Mouse (Mus musculus): Measurements from ENCODE around the gene Sis.

The Sis gene

GRCm38 (mm10) chr3:72967675-72968074 is at the start of gene Sis:
Gene Sis, minus strand, starts transcription at chr3:72967863.
- TF ChIP-seq GATA4 (IDR thresholded peaks at IDR 0.05; ENCODE audit: insufficient replicate concordance, low read length) = no peak

DNA sequence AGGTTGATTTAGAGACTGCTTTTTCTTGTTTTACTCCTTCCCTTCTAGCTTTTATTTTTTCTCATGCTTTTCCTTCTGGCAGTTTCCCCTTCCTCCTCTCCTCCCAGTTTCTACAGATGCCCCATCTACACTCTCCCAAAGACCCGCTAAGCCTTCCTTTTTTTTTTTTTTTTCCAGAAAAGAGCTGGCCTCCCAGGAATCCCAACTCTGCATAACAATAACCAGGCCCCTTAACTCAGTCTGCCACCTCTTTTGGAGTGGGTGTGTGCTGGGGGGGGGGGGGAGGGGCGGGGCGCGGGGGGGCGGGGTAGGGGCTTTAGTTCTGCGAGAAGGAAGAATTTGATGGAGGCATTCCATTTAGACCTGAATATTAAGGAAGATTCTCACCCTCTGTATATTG is 38.4 kb upstream of the Sis start:
- no peak for TF ChIP-seq GATA4 (IDR thresholded peaks at IDR 0.05; ENCODE audit: insufficient replicate concordance, low read length)

DNA sequence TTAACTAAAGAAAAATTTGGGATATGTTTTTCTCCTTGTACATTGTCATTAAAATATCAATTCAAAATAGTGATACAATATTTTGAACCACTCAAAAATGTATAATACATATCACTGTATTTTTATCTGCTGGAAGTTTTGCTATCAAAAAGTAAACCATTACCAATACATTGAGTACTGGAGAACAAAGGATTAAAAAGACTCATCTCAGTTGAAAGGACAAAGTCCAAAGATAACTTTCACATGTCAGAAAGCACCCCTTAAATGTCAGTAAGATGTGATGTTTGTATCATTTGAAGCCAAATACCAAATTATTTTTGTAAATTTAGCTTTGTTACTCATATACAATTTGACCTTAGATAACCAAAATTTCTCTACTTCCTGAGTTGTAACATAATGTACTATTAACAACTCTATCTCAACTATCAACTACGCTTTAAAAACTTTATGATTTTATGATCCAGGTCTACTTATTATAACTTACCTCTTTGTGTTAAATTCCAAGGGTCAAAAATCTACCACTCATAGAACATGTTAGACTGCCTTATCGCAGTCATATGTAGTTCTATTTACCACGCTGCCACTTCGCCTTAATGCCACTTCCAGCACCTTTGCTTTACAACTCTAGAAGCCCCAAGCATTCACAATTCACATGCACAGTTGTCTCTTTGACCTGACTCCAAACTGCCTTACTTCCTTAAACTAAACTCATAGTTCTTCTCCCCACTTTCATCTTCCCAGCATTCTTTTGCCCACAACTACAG is 35.5 kb upstream of the Sis start:
- TF ChIP-seq GATA4 (IDR thresholded peaks at IDR 0.05; ENCODE audit: insufficient replicate concordance, low read length) = no peak

DNA sequence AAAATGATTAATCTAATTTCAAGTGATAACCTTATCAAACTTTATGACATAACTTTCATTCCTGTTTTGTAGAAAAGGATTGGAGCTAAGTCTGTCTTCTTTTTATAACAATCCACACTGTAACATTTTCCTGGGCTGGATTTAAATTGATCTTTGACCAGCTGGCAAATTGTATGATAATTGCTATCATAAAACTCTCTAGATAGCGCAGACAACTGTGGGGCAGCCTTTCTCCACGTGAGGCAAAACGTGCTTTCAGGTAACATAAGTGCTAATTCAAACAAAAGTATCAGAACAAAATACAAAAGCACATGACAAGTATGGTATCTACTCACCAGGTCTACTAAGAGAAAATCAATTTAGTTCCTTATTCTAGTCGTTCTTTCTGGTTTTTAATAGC is 29.9 kb upstream of the Sis start:
- no peak for TF ChIP-seq GATA4 (IDR thresholded peaks at IDR 0.05; ENCODE audit: insufficient replicate concordance, low read length)

DNA sequence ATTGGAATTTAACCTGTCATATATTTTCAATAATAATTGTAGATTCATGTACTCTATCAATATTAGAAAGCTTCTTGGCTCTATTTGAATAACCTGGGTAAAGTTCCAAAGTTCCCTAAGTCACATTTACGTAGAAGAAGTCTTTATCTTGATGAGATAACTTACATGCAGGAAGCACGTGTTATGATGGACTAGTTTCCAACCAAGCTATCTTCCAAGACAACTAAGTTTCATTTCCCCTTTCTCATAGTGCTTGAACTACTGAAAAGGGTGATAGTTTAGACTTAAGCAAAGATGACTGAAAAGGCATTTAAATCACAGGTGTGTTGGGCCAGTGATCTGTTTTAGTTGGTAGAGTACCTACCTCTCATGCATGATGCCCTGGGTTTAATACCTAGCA is 23.3 kb upstream of the Sis start:
- no peak for TF ChIP-seq GATA4 (IDR thresholded peaks at IDR 0.05; ENCODE audit: insufficient replicate concordance, low read length)

GRCm38 (mm10) chr3:72976602-72977001 is 8.9 kb upstream of the Sis start:
- TF ChIP-seq GATA4 (IDR thresholded peaks at IDR 0.05; ENCODE audit: insufficient replicate concordance, low read length) = no peak

GRCm38 (mm10) chr3:72918919-72919526 is 48.6 kb downstream of the Sis start:
- TF ChIP-seq GATA4 (IDR thresholded peaks at IDR 0.05; ENCODE audit: insufficient replicate concordance, low read length) = no peak

GRCm38 (mm10) chr3:72882501-72882900 is 85.2 kb downstream of the Sis start:
- TF ChIP-seq GATA4 (IDR thresholded peaks at IDR 0.05; ENCODE audit: insufficient replicate concordance, low read length) = no peak

GRCm38 (mm10) chr3:72868141-72868540 is 99.5 kb downstream of the Sis start:
- no peak for TF ChIP-seq GATA4 (IDR thresholded peaks at IDR 0.05; ENCODE audit: insufficient replicate concordance, low read length)

DNA sequence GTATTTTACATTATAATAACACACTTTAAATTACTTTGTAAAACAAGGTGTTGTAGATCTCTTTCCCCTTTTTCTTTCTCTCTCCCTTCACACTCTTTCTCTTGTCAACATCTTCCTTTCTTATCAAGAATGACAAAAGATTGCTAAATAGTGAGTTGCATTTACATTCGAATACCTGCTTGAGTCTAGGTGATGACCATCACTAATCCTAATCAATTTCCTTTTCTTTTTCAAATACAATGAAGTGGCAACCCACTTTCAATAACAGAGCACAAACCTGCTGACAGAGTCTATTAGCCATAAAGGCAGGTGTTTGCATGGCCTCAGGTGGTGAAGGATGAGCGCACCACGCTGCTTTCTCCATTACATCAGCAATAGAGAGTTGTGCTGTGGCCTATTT is 108.9 kb downstream of the Sis start:
- TF ChIP-seq GATA4 (IDR thresholded peaks at IDR 0.05; ENCODE audit: insufficient replicate concordance, low read length) = no peak

- no peak for TF ChIP-seq GATA4 (IDR thresholded peaks at IDR 0.05; ENCODE audit: insufficient replicate concordance, low read length)
Measured at GRCm38 (mm10) chr3:72855405-72855804, 112.3 kb downstream of the Sis start.

- TF ChIP-seq GATA4 (IDR thresholded peaks at IDR 0.05; ENCODE audit: insufficient replicate concordance, low read length) = no peak
Measured at GRCm38 (mm10) chr3:72840641-72841040, 127.0 kb downstream of the Sis start.
